Mouse (Mus musculus): ENCODE results near the gene Kif2b.

Gene Kif2b

DNA sequence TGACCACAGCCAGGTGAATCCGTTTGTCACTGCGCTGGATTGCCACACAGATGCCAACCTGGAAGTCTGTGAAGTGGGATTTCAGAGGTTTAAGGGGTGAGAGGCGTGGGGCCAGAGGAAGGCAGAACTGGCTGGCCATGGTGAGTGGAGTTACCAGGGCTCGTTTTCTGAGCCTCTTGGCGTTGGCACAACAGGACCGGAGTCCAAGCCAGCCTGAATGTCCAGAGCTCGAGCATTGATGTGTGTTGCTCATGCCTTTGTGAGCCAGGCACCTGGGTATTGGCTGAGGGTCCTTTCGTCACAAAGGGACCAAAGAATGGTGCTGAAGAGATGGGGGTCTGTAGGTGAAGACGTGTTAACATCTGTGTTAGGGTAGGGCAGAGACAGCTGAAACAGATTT is at the start of gene Kif2b:
Kif2b (minus strand) TSS at position 242 of the 400 bp plus-strand sequence.
- WGBS, result 84% methylated on average over 9 of the region's 9 CpGs

DNA sequence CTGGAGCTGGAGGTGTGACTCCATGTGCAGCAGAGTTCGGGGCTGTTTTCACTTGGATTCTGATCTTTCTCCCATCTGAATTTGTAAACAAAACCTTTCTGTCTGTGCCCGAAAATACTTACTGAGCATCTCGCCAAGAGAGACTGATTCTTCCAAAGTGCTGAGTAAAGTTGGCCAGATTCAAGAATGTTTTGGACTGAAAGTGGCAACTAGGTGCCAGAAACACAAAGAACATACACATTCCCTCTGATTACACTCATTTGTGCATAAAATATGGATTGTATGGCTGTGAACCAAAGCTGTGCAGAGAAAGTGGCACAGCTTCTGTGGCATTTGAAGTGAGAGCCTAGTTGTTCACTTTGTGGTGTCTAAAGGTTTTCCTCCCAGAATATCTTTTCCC is 15.7 kb upstream of the Kif2b start:
- 18% methylated on average over 3 of the region's 3 CpGs for WGBS

DNA sequence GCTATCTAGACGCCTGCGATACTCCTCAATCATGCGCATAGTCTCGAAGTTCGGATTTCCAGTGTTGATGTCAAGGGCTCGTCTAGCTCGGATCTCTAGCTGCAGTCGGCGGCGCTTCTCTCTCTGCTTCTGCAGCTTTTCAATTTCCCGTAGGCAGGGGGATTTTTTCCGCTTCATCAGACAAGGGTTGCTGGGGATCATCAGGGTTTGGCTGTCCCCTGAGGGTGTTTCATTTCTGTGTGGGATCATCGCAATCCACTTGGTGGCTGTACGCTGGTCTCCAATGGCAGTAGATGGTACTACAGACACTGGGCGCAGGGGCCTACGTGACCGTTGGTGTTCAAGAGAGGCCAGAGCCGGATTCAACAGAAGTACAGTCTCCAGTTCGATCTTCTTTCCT is 502 bp downstream of the Kif2b start:
- 96% methylated on average over 19 of the region's 19 CpGs for WGBS

DNA sequence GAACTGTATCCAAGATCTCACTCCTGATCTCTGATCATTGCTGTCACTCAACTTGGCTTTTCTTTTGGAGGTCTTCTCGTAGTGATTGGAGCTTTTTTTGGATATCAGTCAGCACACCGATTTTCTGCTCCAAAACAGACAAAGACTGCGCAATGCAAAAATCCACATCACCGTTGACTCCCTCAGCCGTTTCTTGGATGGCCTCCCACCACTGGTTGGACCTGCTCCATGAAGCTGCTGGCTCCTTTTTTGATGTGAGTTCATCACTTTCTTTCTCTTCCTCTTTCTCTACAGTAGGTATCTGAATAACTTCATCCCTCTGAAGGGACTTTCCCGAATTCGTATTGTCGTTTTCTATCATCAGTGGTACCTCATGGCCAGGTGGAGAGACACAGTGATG is 2.0 kb downstream of the Kif2b start:
- WGBS, result 75% methylated on average over 8 of the region's 8 CpGs

DNA sequence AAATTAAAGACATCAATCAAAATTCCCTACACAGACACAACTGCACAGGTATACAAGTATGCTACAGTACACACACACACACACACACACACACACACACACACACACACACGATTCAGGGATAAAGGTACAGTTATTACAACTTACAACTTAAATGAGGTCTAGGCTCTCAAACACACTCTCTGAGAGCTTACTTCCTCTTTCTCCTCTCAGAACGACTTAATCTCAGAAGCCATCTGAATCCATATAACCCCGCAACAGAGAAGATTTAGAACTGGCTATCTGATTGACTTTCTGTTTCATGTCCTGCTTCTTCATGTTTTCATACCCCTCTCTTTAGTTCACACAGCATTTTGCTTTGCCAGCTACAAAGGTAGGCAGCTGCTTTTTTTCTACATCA is 2.9 kb downstream of the Kif2b start:
- WGBS, result 80% methylated on average over 3 of the region's 3 CpGs

DNA sequence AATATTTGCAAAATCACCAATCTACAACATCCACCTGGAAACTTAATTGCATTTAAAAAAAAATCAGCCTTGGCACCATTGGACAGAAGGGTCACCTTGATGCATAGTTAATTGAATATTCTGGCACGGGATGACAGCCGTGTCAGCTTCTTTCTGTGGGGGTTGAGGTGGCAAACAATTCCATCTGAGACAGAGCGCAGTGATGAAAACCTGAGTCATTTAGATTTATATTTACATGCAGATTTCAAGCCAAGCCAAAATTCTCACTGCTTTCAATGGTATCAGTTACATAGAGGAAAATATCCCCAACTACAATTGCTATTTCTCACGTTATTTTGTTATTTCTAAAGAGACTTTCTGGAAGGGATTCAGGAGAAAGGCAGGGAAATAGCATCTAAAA is 46.6 kb downstream of the Kif2b start:
- 39% methylated on average over 4 of the region's 4 CpGs for WGBS
